Mouse (Mus musculus) forebrain, embryonic 11.5 days (tissue): ENCODE measurements around the gene Vmn2r88. TPM values are rescaled to one million over a fixed set of nuclear protein-coding genes. Genes with fewer than 3 reads are reported as not detected.
"Not testable (repeated sequence)": the region's sequence is repeated elsewhere in the genome, so short reads cannot be mapped to it uniquely, and the experiment has no call there.

Experiments
- ATAC-seq: fragments of 200-750 bp; cut with Nextera tagmentation; replicated peaks from 2 replicates; pipeline ENCODE4 v1.8.0; 2017; ENCODE audit warnings: moderate TSS enrichment; ENCODE audit not compliant: low FRiP score
- DNase-seq: peaks from one replicate; pipeline ENCODE4 v3.0.0-alpha.2; 2017; ENCODE audit warnings: low spot score
- H3K27ac ChIP-seq: fragments of 300-500 bp; sonication (generic); 2 replicates; pipeline ENCODE4 v1.5.1; 2014; ENCODE audit warnings: low read depth, low read length
- H3K27me3 ChIP-seq: fragments of 300-500 bp; sonication (generic); 2 replicates; pipeline ENCODE4 v1.6.1; 2014; ENCODE audit warnings: mild to moderate bottlenecking, low read length, mixed read lengths; ENCODE audit not compliant: control insufficient read depth, insufficient read depth
- H3K36me3 ChIP-seq: fragments of 300-500 bp; sonication (generic); 2 replicates; pipeline ENCODE4 v1.6.1; 2014; ENCODE audit warnings: mild to moderate bottlenecking, low read length, moderate library complexity, mixed read lengths; ENCODE audit not compliant: control insufficient read depth, insufficient read depth
- H3K4me1 ChIP-seq: fragments of 300-500 bp; sonication (generic); replicated peaks from 2 replicates; pipeline ENCODE4 v1.6.1; 2014; ENCODE audit warnings: low read length, mixed read lengths; ENCODE audit not compliant: control insufficient read depth, insufficient read depth
- H3K4me2 ChIP-seq: fragments of 300-500 bp; sonication (generic); 2 replicates; pipeline ENCODE4 v1.6.1; 2014; ENCODE audit warnings: low read depth, mild to moderate bottlenecking, low read length, moderate library complexity, mixed read lengths; ENCODE audit not compliant: severe bottlenecking
- H3K4me3 ChIP-seq: fragments of 300-500 bp; sonication (generic); 2 replicates; pipeline ENCODE4 v1.5.1; 2014; ENCODE audit warnings: low read depth, low read length
- H3K9ac ChIP-seq: fragments of 300-500 bp; sonication (generic); 2 replicates; pipeline ENCODE4 v1.6.1; 2014; ENCODE audit warnings: low read length
- H3K9me3 ChIP-seq: fragments of 300-500 bp; sonication (generic); 2 replicates; pipeline ENCODE4 v1.6.1; 2016; ENCODE audit warnings: low read length, mixed read lengths; ENCODE audit not compliant: control insufficient read depth
- WGBS: fragments of 180-500 bp; shearing (Covaris S2); extraction: QIAGEN DNeasy Blood & Tissue Kit; methylation state at CpG from one replicate; pipeline ENCODE4 v1.1.7; 2014; 5-methylcytosine and 5-hydroxymethylcytosine counted together
- polyA plus RNA-seq: library from polyadenylated mRNA; unstranded; fragments of >200 nt; fragmentation: Nextera tagmentation; extraction: Ambion mirVana; gene quantifications from 2 replicates; pipeline ENCODE4 v1.2.1, GENCODE M21; 2014

The Vmn2r88 gene
- polyA plus RNA-seq, 1 experiment from 2014 or later = not detected

DNA sequence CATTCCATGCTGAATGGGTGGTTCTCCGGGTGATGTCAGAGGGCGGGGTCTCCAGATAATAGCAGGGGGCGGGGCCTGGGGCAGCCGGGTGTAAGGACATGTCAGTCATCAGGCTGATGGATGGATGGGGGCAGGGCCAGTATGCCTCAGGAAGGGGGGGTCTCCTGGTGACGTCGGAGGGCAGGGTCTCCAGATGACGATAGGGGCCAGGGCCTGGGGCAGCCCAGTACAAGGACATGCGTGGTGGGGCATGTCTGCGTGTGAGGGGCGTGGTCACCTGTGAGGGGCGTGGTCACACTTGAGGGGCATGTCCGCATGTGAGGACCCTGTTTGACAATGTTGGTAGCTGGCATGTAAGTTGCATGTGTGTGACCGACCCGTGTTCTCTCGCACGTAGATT lies 23.9 kb downstream of the Vmn2r88 start:
- Histone ChIP-seq H3K4me3 (no peak overlapping the region), H3K9me3 (peaks cover 13% of the 10 kb centered on the region), H3K4me2 (no peak overlapping the region), H3K4me1 (no peaks in the 10 kb centered on the region), H3K27ac (no peak overlapping the region), H3K9ac (no peak overlapping the region), H3K36me3 (no peaks in the 10 kb centered on the region), H3K27me3 (no peaks in the 10 kb centered on the region)
- DNase-seq = no peak
- ATAC-seq = no peak; the same call in 1 of the 2 replicates
- 95% methylated on average over 16 of the region's 16 CpGs for WGBS

DNA sequence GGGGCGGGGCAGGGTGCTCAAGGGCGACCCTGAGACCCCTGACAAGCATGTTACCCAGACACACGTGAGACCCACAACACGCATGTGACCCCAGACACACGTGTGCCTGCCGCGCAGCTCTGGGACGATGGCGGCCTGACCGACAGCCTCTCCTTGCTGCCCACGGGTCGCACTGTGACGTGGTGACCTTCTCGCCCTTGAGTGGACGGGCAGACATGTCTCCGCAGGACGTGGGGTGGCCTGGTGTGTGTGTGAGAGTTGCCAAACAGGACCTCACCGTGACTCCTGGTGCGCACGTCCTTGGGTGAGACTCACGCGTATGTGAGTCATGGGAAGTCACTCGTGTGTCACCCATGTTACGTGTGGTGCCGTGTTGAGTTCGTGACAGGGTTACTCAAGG lies 24.4 kb downstream of the Vmn2r88 start:
- ATAC-seq = no peak
- H3K9me3 ChIP-seq = peaks cover 13% of the 10 kb centered on the region
- no peak for DNase-seq
- no peak overlapping the region for H3K4me2 ChIP-seq
- no peak overlapping the region for H3K4me3 ChIP-seq
- no peak overlapping the region for H3K9ac ChIP-seq
- WGBS = 97% methylated on average over 26 of the region's 26 CpGs
- H3K4me1 ChIP-seq = no peaks in the 10 kb centered on the region
- no peak overlapping the region for H3K27ac ChIP-seq
- H3K27me3 ChIP-seq = no peaks in the 10 kb centered on the region
- no peaks in the 10 kb centered on the region for H3K36me3 ChIP-seq

DNA sequence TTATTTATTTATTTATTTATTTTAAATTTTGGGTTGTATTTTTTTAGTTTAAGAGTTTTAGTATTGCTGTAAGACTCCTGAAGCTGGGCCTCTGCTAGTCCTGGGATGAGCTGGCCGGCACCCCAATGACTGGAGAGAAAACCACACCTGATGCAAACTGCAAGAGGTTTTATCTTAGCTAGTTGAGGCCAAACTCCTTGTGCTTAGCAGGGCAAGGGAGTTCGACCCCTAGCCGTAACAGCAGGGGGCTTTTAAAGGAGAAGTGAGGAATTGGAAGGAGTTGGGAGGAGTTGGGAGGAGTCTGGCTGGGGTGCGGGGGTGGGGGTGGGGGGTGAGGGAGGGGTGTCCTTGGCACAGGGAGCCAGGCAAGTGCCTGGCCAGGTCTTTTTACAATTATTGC lies 28.3 kb downstream of the Vmn2r88 start:
- Histone ChIP-seq H3K27ac (no peak overlapping the region), H3K36me3 (no peaks in the 10 kb centered on the region), H3K27me3 (no peaks in the 10 kb centered on the region), H3K4me2 (no peak overlapping the region), H3K4me1 (no peaks in the 10 kb centered on the region), H3K9me3 (peaks cover 13% of the 10 kb centered on the region), H3K9ac (no peak overlapping the region), H3K4me3 (no peak overlapping the region)
- ATAC-seq (no peak), DNase-seq (no peak)
- 81% methylated on average over 4 of the region's 4 CpGs for WGBS

DNA sequence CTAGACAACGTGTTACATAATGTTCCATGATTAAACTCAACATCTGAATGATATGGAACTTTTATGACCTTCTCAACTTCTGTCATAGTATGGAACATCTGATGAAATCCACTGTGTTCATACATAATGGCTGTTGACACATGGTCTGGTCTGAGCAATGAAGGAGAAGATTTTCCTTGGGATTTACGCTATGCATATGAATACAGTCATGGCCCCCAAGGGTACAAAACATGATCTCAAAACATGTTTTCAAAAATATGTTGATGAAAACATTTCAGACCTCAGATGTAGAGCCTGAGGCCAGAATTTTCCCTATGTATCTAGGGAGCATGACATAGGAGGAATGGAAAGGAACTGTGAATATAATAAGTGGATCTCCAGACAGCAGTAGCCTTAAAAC lies 40.9 kb downstream of the Vmn2r88 start, which contains the start of gene Vmn2r89:
Gene Vmn2r89 (plus strand): TSS at position 301 of the 400 bp plus-strand sequence.
- WGBS = 87% methylated on average over 2 of the region's 2 CpGs
- not testable (repeated sequence) for H3K4me2 ChIP-seq, H3K4me1 ChIP-seq, H3K36me3 ChIP-seq, H3K9me3 ChIP-seq, DNase-seq, H3K27ac ChIP-seq, H3K27me3 ChIP-seq, H3K4me3 ChIP-seq, ATAC-seq, H3K9ac ChIP-seq

Other genes starting within 250 kb of the Vmn2r88 start
- not detected in 2 replicates for gene Rnase2b, start 248.6 kb upstream of the Vmn2r88 start, polyA plus RNA-seq
- not detected in 2 replicates for gene Ang2, start 211.7 kb upstream of the Vmn2r88 start, polyA plus RNA-seq
- gene Ear14, start 207.4 kb upstream of the Vmn2r88 start, polyA plus RNA-seq = not detected in 2 replicates
- gene Rnase2a, start 154.7 kb upstream of the Vmn2r88 start, polyA plus RNA-seq = not detected in 2 replicates
- not detected in 2 replicates for gene Gm7247, start 49.1 kb upstream of the Vmn2r88 start, polyA plus RNA-seq
- gene Vmn2r89, start 41.0 kb downstream of the Vmn2r88 start, polyA plus RNA-seq = not detected in 2 replicates
- not detected in 2 replicates for gene Gm5622, start 142.0 kb downstream of the Vmn2r88 start, polyA plus RNA-seq
- not detected in 2 replicates for gene Gm17175, start 163.2 kb downstream of the Vmn2r88 start, polyA plus RNA-seq
- not detected in 2 replicates for gene Gm17174, start 181.3 kb downstream of the Vmn2r88 start, polyA plus RNA-seq
- not detected in 2 replicates for gene Gm17078, start 200.5 kb downstream of the Vmn2r88 start, polyA plus RNA-seq
- gene Gm4181, start 224.8 kb downstream of the Vmn2r88 start, polyA plus RNA-seq = not detected in 2 replicates